Mouse (Mus musculus) megakaryocyte, embryonic 14.5 days (primary cell): ENCODE results near the gene Fut11. TPM values are rescaled to one million over a fixed set of nuclear protein-coding genes. Genes with fewer than 3 reads are reported as not detected.

Experiments used
- H3K27me3 ChIP-seq: replicated peaks from 2 replicates; pipeline ENCODE3; 2012; ENCODE audit warnings: inconsistent platforms
- H3K36me3 ChIP-seq: replicated peaks from 2 replicates; pipeline ENCODE3; 2012; ENCODE audit warnings: low read length, inconsistent platforms, mixed read lengths
- H3K4me1 ChIP-seq: 2 replicates; pipeline ENCODE4 v1.6.1; 2012; ENCODE audit warnings: inconsistent platforms
- H3K4me3 ChIP-seq: replicated peaks from 2 replicates; pipeline ENCODE3; 2012; ENCODE audit warnings: moderate library complexity, mild to moderate bottlenecking, inconsistent platforms
- H3K9me3 ChIP-seq: 2 replicates; pipeline ENCODE4 v1.6.1; 2012; ENCODE audit warnings: inconsistent platforms
- FLI1 ChIP-seq: IDR thresholded peaks from 2 replicates; pipeline ENCODE4 v1.6.1; 2012; ENCODE audit warnings: low read length, inconsistent platforms, mixed read lengths
- GATA1 ChIP-seq: IDR thresholded peaks from 3 replicates; pipeline ENCODE4 v1.6.1; 2012; ENCODE audit warnings: mixed read lengths, low read length, inconsistent platforms, borderline replicate concordance
- polyA plus RNA-seq: library from polyadenylated mRNA; stranded (reverse); fragments of >175 nt; gene quantifications from 2 replicates; pipeline ENCODE4 v1.2.3, GENCODE M21; 2012; ENCODE audit warnings: low replicate concordance; ENCODE audit not compliant: insufficient read depth

Gene Fut11
- polyA plus RNA-seq, 1 experiment = 8.5 TPM

DNA sequence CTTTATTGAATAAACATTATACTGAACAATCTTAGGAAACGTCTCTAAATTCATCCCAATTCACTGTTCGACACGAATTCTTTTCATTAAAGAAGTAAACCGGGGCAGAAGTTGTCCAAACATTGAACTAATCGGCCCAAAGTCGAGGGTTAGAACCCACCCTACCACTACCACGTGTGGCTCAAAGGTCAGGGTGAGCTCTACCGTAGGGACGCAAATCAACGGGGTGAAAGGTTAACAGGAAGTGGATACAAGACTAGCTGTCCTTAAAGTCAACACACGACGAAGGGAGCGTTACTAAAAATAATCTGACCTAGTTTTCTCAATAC lies 21.1 kb upstream of the Fut11 start:
- TF ChIP-seq GATA1 (no peak), FLI1 (no peak)
- H3K4me3 ChIP-seq = peak overlapping the region; percentile 99
- peaks cover 11% of the 10 kb centered on the region for H3K27me3 ChIP-seq
- peaks cover 38% of the 10 kb centered on the region for H3K36me3 ChIP-seq
- no peaks in the 10 kb centered on the region for H3K9me3 ChIP-seq
- peaks cover 22% of the 10 kb centered on the region for H3K4me1 ChIP-seq

DNA sequence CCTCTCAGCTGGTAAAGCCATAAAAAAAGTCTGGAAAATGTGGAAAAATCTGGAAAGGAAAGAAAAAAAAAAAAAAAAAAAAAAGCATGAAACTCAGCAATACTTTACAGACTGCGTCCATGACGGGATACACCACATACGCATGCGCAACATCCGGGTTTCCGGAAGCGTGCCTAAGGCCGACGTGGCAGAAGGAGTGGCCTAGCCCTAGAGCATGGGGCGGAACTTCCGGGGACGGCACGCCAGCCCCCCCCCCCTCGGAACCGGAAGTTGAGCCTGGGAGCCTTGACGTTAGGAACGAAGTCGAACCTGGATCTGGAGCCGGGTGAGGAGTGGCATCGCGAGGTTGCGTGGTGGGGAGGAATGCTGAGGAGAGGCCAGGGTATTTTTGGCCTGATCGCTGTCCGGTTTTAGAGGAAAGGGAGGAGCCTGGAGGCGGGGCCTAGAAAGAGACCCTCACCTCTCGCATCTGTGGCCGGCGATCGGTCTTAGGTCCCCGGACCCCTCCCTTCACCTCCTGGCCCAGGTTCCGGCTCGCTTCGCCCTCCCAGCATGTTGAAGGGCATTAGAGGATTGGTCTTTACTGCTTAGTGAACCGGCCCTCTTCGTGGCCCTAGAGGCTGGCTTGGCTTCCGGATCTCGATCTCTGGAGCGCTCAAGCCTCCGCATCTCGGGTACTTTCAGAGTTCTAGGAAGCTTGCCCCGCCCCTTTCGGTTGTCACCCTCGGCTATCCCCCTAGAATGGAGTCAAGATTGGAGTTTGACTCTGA lies 20.5 kb upstream of the Fut11 start, which contains the start of gene Sec24c:
Sec24c (plus strand) TSS at position 245 of the 770 bp plus-strand sequence.
- Histone ChIP-seq H3K9me3 (no peaks in the 10 kb centered on the region), H3K4me3 (peak within 1 kb of the TSS; percentile 99), H3K36me3 (peaks cover 43% of the 10 kb centered on the region), H3K27me3 (peaks cover 6% of the 10 kb centered on the region), H3K4me1 (peaks cover 26% of the 10 kb centered on the region)
- TF ChIP-seq FLI1 (peak; percentile 89), GATA1 (no peak)

DNA sequence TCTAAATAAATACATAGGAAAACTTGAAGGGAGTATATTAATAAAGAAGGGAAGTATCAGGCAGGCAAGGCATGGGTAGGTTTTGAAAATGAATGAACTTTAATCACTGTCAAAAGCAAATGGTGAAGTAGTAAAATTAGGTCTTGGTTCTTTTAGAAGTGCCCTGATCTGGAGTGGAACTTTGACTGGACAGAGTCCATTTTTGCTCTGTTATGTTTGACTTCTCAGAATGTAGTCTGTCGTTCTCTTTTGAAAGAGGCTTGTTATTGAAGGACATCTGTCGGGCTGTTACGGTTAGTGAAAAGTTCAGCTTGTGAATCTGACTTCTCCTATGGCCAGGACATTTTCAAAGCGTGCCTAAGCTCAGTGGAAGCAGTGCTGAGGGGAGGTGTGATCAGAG lies 16.9 kb upstream of the Fut11 start:
- H3K27me3 ChIP-seq = no peaks in the 10 kb centered on the region
- H3K4me3 ChIP-seq = no peak overlapping the region
- TF ChIP-seq FLI1 (no peak), GATA1 (no peak)
- peaks cover 75% of the 10 kb centered on the region for H3K36me3 ChIP-seq
- peaks cover 57% of the 10 kb centered on the region for H3K4me1 ChIP-seq
- H3K9me3 ChIP-seq = no peaks in the 10 kb centered on the region

GRCm38 (mm10) chr14:20681742-20682141 lies 13.0 kb upstream of the Fut11 start:
- H3K36me3 ChIP-seq = peaks cover 100% of the 10 kb centered on the region
- no peaks in the 10 kb centered on the region for H3K9me3 ChIP-seq
- H3K27me3 ChIP-seq = no peaks in the 10 kb centered on the region
- peaks cover 41% of the 10 kb centered on the region for H3K4me1 ChIP-seq
- H3K4me3 ChIP-seq = no peak overlapping the region
- TF ChIP-seq FLI1 = no peak
- TF ChIP-seq GATA1 = no peak

DNA sequence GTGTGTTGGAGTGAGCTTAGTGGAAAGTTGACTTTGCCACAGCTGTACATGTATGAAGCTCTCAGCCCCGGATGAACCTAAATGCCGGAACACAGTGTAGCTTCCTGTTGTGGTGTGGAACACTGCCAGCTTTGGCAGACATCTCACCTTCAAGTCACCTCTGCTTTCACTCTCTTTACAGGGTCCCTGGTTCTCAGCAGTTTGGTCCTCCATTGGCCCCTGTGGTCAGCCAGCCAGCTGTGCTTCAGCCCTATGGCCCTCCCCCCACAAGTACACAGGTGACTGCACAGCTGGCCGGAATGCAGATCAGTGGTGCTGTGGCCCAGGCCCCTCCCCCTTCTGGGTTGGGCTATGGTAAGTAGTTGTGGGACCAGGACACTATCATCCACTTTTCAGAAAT lies 12.3 kb upstream of the Fut11 start:
- peaks cover 100% of the 10 kb centered on the region for H3K36me3 ChIP-seq

DNA sequence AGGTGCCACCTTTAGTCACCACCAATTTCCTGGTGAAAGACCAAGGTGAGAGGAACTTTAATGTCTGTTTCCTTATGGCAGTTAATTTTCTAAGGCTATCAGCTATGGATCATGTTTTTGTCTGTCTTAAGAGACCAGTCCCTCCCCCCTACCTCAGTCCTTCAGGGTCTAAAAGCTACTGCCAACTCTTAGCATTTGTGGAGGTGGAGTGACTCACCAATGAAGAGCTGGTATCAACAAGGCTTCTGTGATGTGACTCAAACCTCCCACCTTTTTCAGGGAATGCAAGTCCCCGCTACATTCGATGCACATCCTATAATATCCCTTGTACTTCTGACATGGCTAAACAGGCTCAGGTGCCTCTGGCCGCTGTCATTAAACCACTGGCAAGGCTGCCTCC lies 8.2 kb upstream of the Fut11 start:
- TF ChIP-seq GATA1 (no peak), FLI1 (no peak)
- H3K4me3 ChIP-seq = no peak overlapping the region
- H3K27me3 ChIP-seq = no peaks in the 10 kb centered on the region
- H3K9me3 ChIP-seq = no peaks in the 10 kb centered on the region
- peaks cover 100% of the 10 kb centered on the region for H3K36me3 ChIP-seq
- peaks cover 28% of the 10 kb centered on the region for H3K4me1 ChIP-seq

More for the DNA sequence above, 12.3 kb upstream of the Fut11 start:
- H3K4me1 ChIP-seq = peaks cover 38% of the 10 kb centered on the region
- H3K9me3 ChIP-seq = no peaks in the 10 kb centered on the region
- TF ChIP-seq FLI1 (no peak), GATA1 (no peak)
- H3K4me3 ChIP-seq = no peak overlapping the region
- no peaks in the 10 kb centered on the region for H3K27me3 ChIP-seq

- H3K27me3 ChIP-seq = no peaks in the 10 kb centered on the region
- no peaks in the 10 kb centered on the region for H3K9me3 ChIP-seq
- TF ChIP-seq GATA1 (no peak), FLI1 (no peak)
- H3K36me3 ChIP-seq = peaks cover 99% of the 10 kb centered on the region
- peaks cover 38% of the 10 kb centered on the region for H3K4me1 ChIP-seq
- H3K4me3 ChIP-seq = no peak overlapping the region
Measured at GRCm38 (mm10) chr14:20689009-20689408, 5.8 kb upstream of the Fut11 start.

DNA sequence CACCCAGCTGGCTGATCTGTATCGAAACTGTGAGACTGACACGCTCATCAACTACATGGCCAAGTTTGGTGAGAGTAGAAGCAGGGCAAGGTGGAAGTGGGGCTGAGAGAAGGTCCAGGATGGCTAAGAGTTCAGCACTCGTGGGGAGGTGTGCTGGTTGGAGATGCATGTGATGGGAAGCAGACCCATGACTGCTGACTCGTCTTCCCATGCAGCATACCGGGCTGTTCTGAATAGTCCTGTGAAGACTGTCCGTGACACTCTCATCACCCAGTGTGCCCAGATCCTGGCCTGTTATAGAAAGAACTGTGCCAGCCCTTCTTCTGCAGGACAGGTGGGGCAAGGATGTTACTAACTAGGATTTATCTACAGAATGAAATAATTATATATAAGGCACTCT lies 3.0 kb upstream of the Fut11 start:
- Histone ChIP-seq H3K9me3 (no peaks in the 10 kb centered on the region), H3K4me1 (peaks cover 59% of the 10 kb centered on the region), H3K27me3 (no peaks in the 10 kb centered on the region), H3K4me3 (peak overlapping the region; percentile 50), H3K36me3 (peaks cover 77% of the 10 kb centered on the region)
- no peak for TF ChIP-seq GATA1
- no peak for TF ChIP-seq FLI1

- Histone ChIP-seq H3K4me1 (peaks cover 78% of the 10 kb centered on the region), H3K36me3 (peaks cover 68% of the 10 kb centered on the region), H3K4me3 (peak overlapping the region; percentile 96), H3K27me3 (no peaks in the 10 kb centered on the region), H3K9me3 (no peaks in the 10 kb centered on the region)
- no peak for TF ChIP-seq FLI1
- TF ChIP-seq GATA1 = no peak
Measured at GRCm38 (mm10) chr14:20693589-20694101, 1.1 kb upstream of the Fut11 start.

DNA sequence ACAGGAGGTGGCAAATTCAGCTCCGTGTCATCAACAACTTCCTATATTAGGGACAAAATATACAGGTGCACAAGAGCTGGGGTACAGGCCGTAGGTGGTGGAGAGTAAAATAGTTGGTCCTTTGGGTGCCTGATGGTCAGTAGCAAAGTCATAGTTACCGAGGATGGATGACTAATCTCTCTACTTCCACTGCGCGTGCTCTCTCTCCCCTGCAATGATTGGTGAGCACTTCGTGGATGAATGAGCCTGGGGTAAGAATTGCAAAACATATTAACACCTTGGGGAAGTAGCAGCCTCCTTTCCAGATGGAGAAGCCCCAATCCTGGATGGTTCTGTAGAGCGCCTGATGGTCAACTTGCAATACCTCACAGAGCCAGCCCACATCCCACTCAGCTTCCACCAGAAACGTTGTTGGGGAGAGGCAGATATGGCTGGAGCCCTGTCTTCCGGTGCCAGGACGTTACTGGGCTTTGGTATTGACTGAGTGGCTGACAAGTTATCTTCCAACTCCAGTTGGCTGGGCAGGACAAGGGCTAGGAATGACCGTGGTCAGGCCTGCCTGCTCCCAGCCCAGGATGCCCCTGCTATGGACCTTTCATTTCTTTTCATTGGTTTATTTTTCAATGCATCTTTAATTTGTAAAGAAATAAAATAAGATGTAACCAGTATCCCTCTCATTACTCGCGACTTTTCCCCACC lies 434 bp upstream of the Fut11 start:
- peaks cover 83% of the 10 kb centered on the region for H3K4me1 ChIP-seq
- no peaks in the 10 kb centered on the region for H3K9me3 ChIP-seq
- TF ChIP-seq GATA1 (no peak), FLI1 (no peak)
- H3K4me3 ChIP-seq = peak overlapping the region; percentile 96
- H3K36me3 ChIP-seq = peaks cover 67% of the 10 kb centered on the region
- no peaks in the 10 kb centered on the region for H3K27me3 ChIP-seq
